8 mouse cellular contexts compared by ENCODE assay signal in the genomic region with DNA sequence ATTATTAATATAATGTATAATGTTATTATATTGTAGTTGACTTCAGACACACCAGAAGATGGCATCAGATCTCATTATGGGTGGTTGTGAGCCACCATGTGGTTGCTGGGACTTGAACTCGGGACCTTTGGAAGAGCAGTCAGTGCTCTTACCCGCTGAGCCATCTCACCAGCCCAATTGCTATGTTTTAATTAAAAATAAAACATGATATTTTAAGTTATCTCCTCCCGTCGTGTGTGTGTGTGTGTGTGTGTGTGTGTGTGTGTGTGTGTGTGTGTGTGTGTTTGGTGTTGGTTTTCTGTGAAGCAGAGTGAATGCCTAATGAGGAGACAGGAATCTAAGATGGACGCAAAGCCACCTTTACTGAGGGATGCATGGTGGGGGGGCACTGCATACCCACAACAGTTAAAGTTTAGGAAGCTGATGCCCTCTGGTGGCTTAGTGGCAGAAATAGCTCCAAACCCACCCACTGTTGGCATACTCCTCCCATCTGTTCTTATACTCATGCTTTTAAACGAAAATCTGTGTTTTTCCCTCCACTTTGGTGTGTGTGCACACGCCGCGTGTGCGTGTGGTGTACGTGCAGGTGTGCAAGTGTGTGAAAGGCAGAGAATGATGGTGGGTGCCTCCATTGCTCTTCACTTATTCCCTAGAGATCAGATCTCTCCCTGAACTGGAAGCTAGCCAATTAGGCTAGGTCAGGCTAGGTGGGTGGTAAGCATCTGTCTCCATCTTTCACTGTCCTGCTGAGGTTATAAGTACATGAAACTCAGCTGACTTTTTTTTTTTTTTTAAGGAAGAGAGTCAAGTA. TPM values are rescaled to one million over a fixed set of nuclear protein-coding genes. Genes with fewer than 3 reads are reported as not detected.
DNase-seq lines count a peak whose midpoint lies in the region; ATAC-seq and TF ChIP-seq lines count a peak whose summit lies in the region.

No protein-coding gene starts in this region.

- 0 out of 2 replicates have a peak, but pooled peaks have one; percentile 27 for ATAC-seq in embryonic facial prominence, embryonic 13.5 days (ENCODE audit: insufficient number of reproducible peaks, insufficient read depth, low FRiP score, low TSS enrichment, low read depth)
- no peak for ATAC-seq in heart, embryonic 13.5 days (ENCODE audit: extremely low read depth, insufficient number of reproducible peaks, low FRiP score, low TSS enrichment)
- ATAC-seq in kidney, embryonic 14.5 days (ENCODE audit: low FRiP score, low TSS enrichment): peak; percentile 74; the same call in 1 of the 2 replicates
- ATAC-seq in midbrain, postnatal 0 days (ENCODE audit: low FRiP score): peak; percentile 80
- ATAC-seq in stomach, embryonic 14.5 days (ENCODE audit: insufficient number of reproducible peaks, insufficient read depth, low FRiP score, low read depth): peak; percentile 38; the same call in 1 of the 2 replicates

- H3K9ac ChIP-seq in embryonic facial prominence, embryonic 13.5 days: no peak overlapping the region
- no peak overlapping the region for H3K9ac ChIP-seq in heart, embryonic 13.5 days
- H3K9ac ChIP-seq in kidney, embryonic 14.5 days (ENCODE audit: low read depth, low read length): no peak overlapping the region
- H3K9ac ChIP-seq in midbrain, postnatal 0 days (replicated peaks; ENCODE audit: low read length, poor library complexity, severe bottlenecking): no peak overlapping the region
- no peak overlapping the region for H3K9ac ChIP-seq in stomach, embryonic 14.5 days (replicated peaks; ENCODE audit: low read depth, low read length)

- H3K4me2 ChIP-seq in embryonic facial prominence, embryonic 13.5 days: peak overlapping the region; percentile 42
- peak overlapping the region; percentile 30; the same call in 1 of the 2 replicates for H3K4me2 ChIP-seq in heart, embryonic 13.5 days
- no peak overlapping the region; the same call in 1 of the 2 replicates for H3K4me2 ChIP-seq in kidney, embryonic 14.5 days (replicated peaks; ENCODE audit: low read depth, low read length)
- no peak overlapping the region for H3K4me2 ChIP-seq in midbrain, postnatal 0 days (ENCODE audit: low read depth, low read length, poor library complexity, severe bottlenecking)
- no peak overlapping the region for H3K4me2 ChIP-seq in stomach, embryonic 14.5 days (replicated peaks; ENCODE audit: low read depth, low read length)

- no peak overlapping the region for H3K27ac ChIP-seq in embryonic facial prominence, embryonic 13.5 days
- H3K27ac ChIP-seq in heart, embryonic 13.5 days (replicated peaks): no peak overlapping the region
- H3K27ac ChIP-seq in kidney, embryonic 14.5 days (ENCODE audit: low read depth, low read length): no peak overlapping the region
- H3K27ac ChIP-seq in midbrain, postnatal 0 days (ENCODE audit: low read depth, low read length): no peak overlapping the region
- no peak overlapping the region for H3K27ac ChIP-seq in stomach, embryonic 14.5 days (ENCODE audit: low read length)

- H3K36me3 ChIP-seq in embryonic facial prominence, embryonic 13.5 days: no peaks in the 10 kb centered on the region
- no peaks in the 10 kb centered on the region for H3K36me3 ChIP-seq in heart, embryonic 13.5 days
- H3K36me3 ChIP-seq in kidney, embryonic 14.5 days (ENCODE audit: control insufficient read depth, insufficient read depth, low read length): no peaks in the 10 kb centered on the region
- no peaks in the 10 kb centered on the region for H3K36me3 ChIP-seq in midbrain, postnatal 0 days (ENCODE audit: insufficient read depth, low read length)
- H3K36me3 ChIP-seq in stomach, embryonic 14.5 days (ENCODE audit: control insufficient read depth, insufficient read depth, low read length): no peaks in the 10 kb centered on the region

- no peaks in the 10 kb centered on the region for H3K27me3 ChIP-seq in embryonic facial prominence, embryonic 13.5 days
- H3K27me3 ChIP-seq in heart, embryonic 13.5 days (replicated peaks): peaks cover 15% of the 10 kb centered on the region; the same call in 1 of the 2 replicates
- no peaks in the 10 kb centered on the region for H3K27me3 ChIP-seq in kidney, embryonic 14.5 days (ENCODE audit: control insufficient read depth, insufficient read depth, low read length)
- H3K27me3 ChIP-seq in midbrain, postnatal 0 days (ENCODE audit: insufficient read depth, low read length): no peaks in the 10 kb centered on the region
- no peaks in the 10 kb centered on the region for H3K27me3 ChIP-seq in stomach, embryonic 14.5 days (ENCODE audit: control insufficient read depth, insufficient read depth, low read length)

- no peak overlapping the region for H3K4me3 ChIP-seq in embryonic facial prominence, embryonic 13.5 days
- no peak overlapping the region for H3K4me3 ChIP-seq in heart, embryonic 13.5 days
- no peak overlapping the region for H3K4me3 ChIP-seq in kidney, embryonic 14.5 days (ENCODE audit: low read length)
- no peak overlapping the region for H3K4me3 ChIP-seq in midbrain, postnatal 0 days (ENCODE audit: low read depth, low read length)
- H3K4me3 ChIP-seq in stomach, embryonic 14.5 days (ENCODE audit: low read depth, low read length): no peak overlapping the region

- H3K9me3 ChIP-seq in embryonic facial prominence, embryonic 13.5 days: no peaks in the 10 kb centered on the region
- no peaks in the 10 kb centered on the region for H3K9me3 ChIP-seq in heart, embryonic 13.5 days
- no peaks in the 10 kb centered on the region for H3K9me3 ChIP-seq in kidney, embryonic 14.5 days (ENCODE audit: control insufficient read depth, low read length)
- no peaks in the 10 kb centered on the region for H3K9me3 ChIP-seq in midbrain, postnatal 0 days (ENCODE audit: low read length)
- H3K9me3 ChIP-seq in stomach, embryonic 14.5 days (ENCODE audit: control insufficient read depth, low read depth, low read length): no peaks in the 10 kb centered on the region

- peaks cover 17% of the 10 kb centered on the region for H3K4me1 ChIP-seq in embryonic facial prominence, embryonic 13.5 days
- peaks cover 12% of the 10 kb centered on the region for H3K4me1 ChIP-seq in heart, embryonic 13.5 days
- H3K4me1 ChIP-seq in kidney, embryonic 14.5 days (ENCODE audit: control insufficient read depth, insufficient read depth, low read length): peaks cover 5% of the 10 kb centered on the region; the same call in 1 of the 2 replicates
- H3K4me1 ChIP-seq in midbrain, postnatal 0 days (ENCODE audit: insufficient read depth, low read length): no peaks in the 10 kb centered on the region
- peaks cover 14% of the 10 kb centered on the region; the same call in 1 of the 2 replicates for H3K4me1 ChIP-seq in stomach, embryonic 14.5 days (ENCODE audit: control insufficient read depth, insufficient read depth, low read length)

- DNase-seq in B cell, adult 2 months: peak; percentile 80 to 85
- DNase-seq in adrenal gland, postnatal 10 days: peak; percentile 79
- peak; percentile 68 for DNase-seq in liver
- DNase-seq in midbrain, postnatal 0 days (ENCODE audit: low spot score): peak; percentile 95

- TF ChIP-seq CTCF in midbrain, postnatal 0 days (IDR thresholded peaks at IDR 0.05): peak; percentile 86

- WGBS in embryonic facial prominence, embryonic 13.5 days: 29% methylated on average over 11 of the region's 11 CpGs
- WGBS in heart, embryonic 13.5 days: 34% methylated on average over 11 of the region's 11 CpGs
- WGBS in kidney, embryonic 14.5 days: 35% methylated on average over 11 of the region's 11 CpGs
- 41% methylated on average over 11 of the region's 11 CpGs for WGBS in midbrain, postnatal 0 days
- WGBS in stomach, embryonic 14.5 days: 36% methylated on average over 11 of the region's 11 CpGs

RNA-seq across cellular contexts. Expression of gene Kdm6b, which starts 18.6 kb away (rescaled TPM):
- 10 to 100 TPM; 49.0 to 53.4 TPM for total RNA-seq in adrenal gland, postnatal 10 days (2021)
- 41.3 and 43.1 TPM in 2 replicates for polyA plus RNA-seq in embryonic facial prominence, embryonic 13.5 days (2015; fragmentation: Nextera tagmentation; extraction: Ambion mirVana)
- 20.9 and 21.6 TPM in 2 replicates for polyA plus RNA-seq in heart, embryonic 13.5 days (2015; fragmentation: Nextera tagmentation; extraction: Ambion mirVana)
- polyA plus RNA-seq in kidney, embryonic 14.5 days (2014; fragmentation: Nextera tagmentation; extraction: Ambion mirVana): 36.1 and 37.4 TPM in 2 replicates
- 12.1 and 14.5 TPM in 2 replicates for total RNA-seq in midbrain, postnatal 0 days (2014; rRNA removed)
- 18.9 and 22.7 TPM in 2 replicates for polyA plus RNA-seq in midbrain, postnatal 0 days (2015; fragmentation: Nextera tagmentation; extraction: Ambion mirVana)
- polyA plus RNA-seq in stomach, embryonic 14.5 days (2014; fragmentation: Nextera tagmentation; extraction: Ambion mirVana): 30.6 and 34.3 TPM in 2 replicates

RNA-seq across cellular contexts. Expression of gene Tmem88, which starts 34.0 kb away (rescaled TPM):
- 10 to 100 TPM; 29.1 to 33.0 TPM for total RNA-seq in adrenal gland, postnatal 10 days (2021)
- polyA plus RNA-seq in embryonic facial prominence, embryonic 13.5 days (2015; fragmentation: Nextera tagmentation; extraction: Ambion mirVana): 13.2 and 16.4 TPM in 2 replicates
- polyA plus RNA-seq in heart, embryonic 13.5 days (2015; fragmentation: Nextera tagmentation; extraction: Ambion mirVana): 40.0 and 40.5 TPM in 2 replicates
- polyA plus RNA-seq in kidney, embryonic 14.5 days (2014; fragmentation: Nextera tagmentation; extraction: Ambion mirVana): 36.8 and 39.6 TPM in 2 replicates
- total RNA-seq in midbrain, postnatal 0 days (2014; rRNA removed): 4.4 and 5.7 TPM in 2 replicates
- 5.8 and 6.3 TPM in 2 replicates for polyA plus RNA-seq in midbrain, postnatal 0 days (2015; fragmentation: Nextera tagmentation; extraction: Ambion mirVana)
- 30.0 and 30.3 TPM in 2 replicates for polyA plus RNA-seq in stomach, embryonic 14.5 days (2014; fragmentation: Nextera tagmentation; extraction: Ambion mirVana)

RNA-seq across cellular contexts. Expression of gene Cyb5d1, which starts 36.6 kb away (rescaled TPM):
- total RNA-seq in adrenal gland, postnatal 10 days (2021): 10 to 100 TPM; 32.4 to 38.9 TPM
- polyA plus RNA-seq in embryonic facial prominence, embryonic 13.5 days (2015; fragmentation: Nextera tagmentation; extraction: Ambion mirVana): 43.4 and 46.5 TPM in 2 replicates
- polyA plus RNA-seq in heart, embryonic 13.5 days (2015; fragmentation: Nextera tagmentation; extraction: Ambion mirVana): 21.2 and 21.5 TPM in 2 replicates
- polyA plus RNA-seq in kidney, embryonic 14.5 days (2014; fragmentation: Nextera tagmentation; extraction: Ambion mirVana): 11.1 and 23.9 TPM in 2 replicates
- 16.5 and 22.6 TPM in 2 replicates for total RNA-seq in midbrain, postnatal 0 days (2014; rRNA removed)
- 18.2 and 18.8 TPM in 2 replicates for polyA plus RNA-seq in midbrain, postnatal 0 days (2015; fragmentation: Nextera tagmentation; extraction: Ambion mirVana)
- 15.0 and 23.5 TPM in 2 replicates for polyA plus RNA-seq in stomach, embryonic 14.5 days (2014; fragmentation: Nextera tagmentation; extraction: Ambion mirVana)

RNA-seq across cellular contexts. Expression of gene Naa38, which starts 36.7 kb away (rescaled TPM):
- total RNA-seq in adrenal gland, postnatal 10 days (2021): 100 to 1,000 TPM; 124 to 138 TPM
- polyA plus RNA-seq in embryonic facial prominence, embryonic 13.5 days (2015; fragmentation: Nextera tagmentation; extraction: Ambion mirVana): 145 and 150 TPM in 2 replicates
- polyA plus RNA-seq in heart, embryonic 13.5 days (2015; fragmentation: Nextera tagmentation; extraction: Ambion mirVana): 135 and 139 TPM in 2 replicates
- 172 and 221 TPM in 2 replicates for polyA plus RNA-seq in kidney, embryonic 14.5 days (2014; fragmentation: Nextera tagmentation; extraction: Ambion mirVana)
- 32.6 and 95.9 TPM in 2 replicates for total RNA-seq in midbrain, postnatal 0 days (2014; rRNA removed)
- polyA plus RNA-seq in midbrain, postnatal 0 days (2015; fragmentation: Nextera tagmentation; extraction: Ambion mirVana): 120 and 147 TPM in 2 replicates
- 158 and 177 TPM in 2 replicates for polyA plus RNA-seq in stomach, embryonic 14.5 days (2014; fragmentation: Nextera tagmentation; extraction: Ambion mirVana)

Comparison
In these comparisons a context has a peak if more than half of its experiments do, and no peak if none do; other contexts are left out.
1. H3K4me2 ChIP-seq: peak in embryonic facial prominence, embryonic 13.5 days (single experiment) and heart, embryonic 13.5 days (single experiment); none in kidney, embryonic 14.5 days (single experiment), midbrain, postnatal 0 days (single experiment) and stomach, embryonic 14.5 days (single experiment).
2. Peak in every context shown above with its lines, with median percentiles within 50 percentile points of each other: DNase-seq.